Mouse (Mus musculus): Measurements from ENCODE around the gene Lipe.
A peak's percentile ranks its signal among the peaks of the same experiment; 100 is the strongest.

Lipe gene

GRCm38 (mm10) chr7:25363151-25363550 is 35.4 kb downstream of the Lipe start:
- DNase-seq (ENCODE audit: low spot score in 2 of 2) = no peak

DNA sequence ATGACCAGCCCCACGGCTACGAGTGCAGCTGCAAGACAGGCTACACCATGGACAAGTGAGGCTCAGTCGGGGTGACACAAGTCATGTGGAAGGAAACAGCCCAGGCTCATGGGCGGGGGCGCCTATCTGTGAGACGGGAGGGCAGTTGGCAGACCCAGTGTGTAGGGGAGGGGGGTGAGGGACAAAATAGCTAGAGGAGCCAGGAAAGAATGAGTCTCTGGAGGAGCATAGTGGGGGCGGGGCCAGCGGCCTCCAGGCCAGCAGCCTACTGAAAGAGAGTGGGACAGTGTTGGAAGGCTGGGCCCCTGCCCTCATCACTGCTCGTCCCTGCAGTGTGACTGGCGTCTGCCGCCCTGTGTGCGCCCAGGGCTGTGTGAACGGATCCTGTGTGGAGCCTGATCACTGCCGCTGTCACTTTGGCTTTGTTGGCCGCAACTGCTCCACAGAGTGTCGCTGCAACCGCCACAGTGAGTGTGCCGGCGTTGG is 39.7 kb downstream of the Lipe start:
- DNase-seq (ENCODE audit: low spot score in 2 of 2) = no peak

GRCm38 (mm10) chr7:25348861-25349260 is 49.6 kb downstream of the Lipe start:
- no peak for DNase-seq (ENCODE audit: low spot score in 2 of 2)

DNA sequence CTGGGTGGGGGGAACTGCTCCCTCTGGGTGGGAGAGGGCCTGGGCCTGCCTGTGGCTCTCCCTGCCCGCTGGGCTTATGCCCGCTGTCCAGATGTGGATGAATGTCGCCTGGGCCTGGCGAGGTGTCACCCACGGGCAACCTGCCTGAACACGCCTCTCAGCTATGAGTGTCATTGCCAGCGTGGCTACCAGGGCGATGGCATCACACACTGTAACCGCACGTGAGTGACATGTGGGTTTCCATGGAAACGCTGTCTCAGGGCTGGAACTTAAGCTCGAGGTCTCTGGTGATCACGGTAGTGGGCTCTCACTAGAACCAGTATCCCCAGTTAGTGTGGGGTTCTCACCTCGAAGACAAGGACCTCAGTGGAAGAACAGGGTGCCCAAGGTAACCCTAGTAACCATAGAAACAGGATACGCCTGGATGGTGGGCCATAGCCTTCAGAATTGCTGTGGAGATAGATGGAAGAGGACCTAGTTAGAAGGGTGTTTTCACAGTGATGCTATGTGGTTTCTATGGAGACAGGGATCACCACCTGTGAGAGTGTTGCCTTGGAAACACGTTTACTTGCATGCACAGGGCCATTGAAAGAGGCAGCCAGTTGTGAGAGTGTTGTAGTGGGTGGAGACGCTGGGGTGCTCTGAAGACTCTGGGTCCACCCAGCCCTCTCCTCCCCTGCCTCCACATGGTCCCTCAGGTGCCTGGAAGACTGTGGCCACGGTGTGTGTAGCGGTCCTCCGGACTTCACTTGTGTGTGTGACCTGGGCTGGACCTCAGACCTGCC is 57.3 kb downstream of the Lipe start:
- DNase-seq (ENCODE audit: low spot score in 2 of 2) = no peak

DNA sequence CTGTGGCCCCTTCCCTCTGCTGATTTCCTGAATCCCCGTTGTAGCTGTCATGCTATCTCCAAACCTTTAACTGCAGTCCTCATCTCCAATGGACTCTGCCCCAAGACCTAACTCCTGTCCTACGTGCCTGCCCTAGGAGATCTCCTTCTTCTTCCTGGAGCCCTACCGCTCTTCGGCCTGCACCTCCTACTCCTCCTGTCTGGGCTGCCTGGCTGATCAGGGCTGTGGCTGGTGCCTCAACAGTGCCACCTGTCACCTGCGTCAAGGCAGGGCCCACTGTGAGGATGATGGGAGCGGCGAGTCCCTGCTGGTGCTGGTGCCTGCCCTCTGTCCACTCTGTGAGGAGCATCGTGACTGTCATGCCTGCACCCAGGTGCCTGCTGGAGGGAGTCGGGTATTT is 59.2 kb downstream of the Lipe start:
- no peak for DNase-seq (ENCODE audit: low spot score in 2 of 2)

GRCm38 (mm10) chr7:25334472-25334871 is 64.0 kb downstream of the Lipe start:
- DNase-seq (ENCODE audit: low spot score in 2 of 2) = no peak

DNA sequence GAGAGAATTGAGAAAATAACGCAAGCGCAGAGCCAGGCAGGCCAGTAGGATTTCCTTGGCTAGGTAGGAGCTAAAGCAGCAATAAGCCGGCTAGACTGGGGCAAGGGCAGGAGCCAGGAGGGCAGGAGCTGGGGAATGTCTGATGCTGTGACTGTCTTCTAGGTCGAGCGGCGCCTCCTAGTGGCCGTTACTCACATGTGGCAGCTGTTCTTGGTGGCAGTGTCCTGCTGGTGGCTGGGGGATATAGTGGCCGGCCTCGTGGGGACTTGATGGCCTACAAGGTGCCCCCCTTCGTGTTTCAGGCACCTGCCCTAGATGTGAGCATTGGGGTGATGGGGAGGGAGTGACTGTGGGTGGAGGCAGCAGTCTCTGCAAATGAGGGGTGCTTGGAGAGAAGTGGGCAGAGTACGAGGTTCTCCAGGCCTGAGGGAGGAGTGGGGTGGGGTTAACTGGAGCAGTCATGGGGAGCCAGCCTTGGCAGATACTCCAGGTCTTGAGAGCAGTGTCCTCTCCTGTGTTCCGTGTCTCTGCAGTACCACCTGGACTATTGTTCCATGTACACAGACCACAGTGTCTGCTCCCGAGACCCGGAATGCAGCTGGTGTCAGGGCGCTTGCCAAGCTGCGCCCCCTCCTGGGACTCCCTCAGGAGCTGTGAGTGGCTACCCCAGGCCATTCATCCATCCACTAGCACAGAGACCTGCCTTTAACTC is 64.8 kb downstream of the Lipe start:
- peak; percentile 29 to 44 for DNase-seq (ENCODE audit: low spot score in 2 of 2)
